Mouse (Mus musculus) limb, embryonic 13.5 days (tissue): ENCODE data around the gene Stk38l. TPM values are rescaled to one million over a fixed set of nuclear protein-coding genes. Genes with fewer than 3 reads are reported as not detected.
A peak's percentile ranks its signal among the peaks of the same experiment; 100 is the strongest.

Source experiments
- ATAC-seq: fragments of 200-750 bp; cut with Nextera tagmentation; 2 replicates; pipeline ENCODE4 v1.8.0; 2017; ENCODE audit warnings: low read depth, moderate number of reproducible peaks, moderate TSS enrichment; ENCODE audit not compliant: low FRiP score
- H3K27ac ChIP-seq: fragments of 300-500 bp; sonication (generic); 2 replicates; pipeline ENCODE4 v1.5.1; 2015; ENCODE audit warnings: inconsistent platforms, mild to moderate bottlenecking, moderate library complexity
- H3K27me3 ChIP-seq: fragments of 300-500 bp; sonication (generic); 2 replicates; pipeline ENCODE4 v1.6.1; 2015; ENCODE audit warnings: mild to moderate bottlenecking, inconsistent platforms
- H3K36me3 ChIP-seq: fragments of 300-500 bp; sonication (generic); 2 replicates; pipeline ENCODE4 v1.6.1; 2015; ENCODE audit warnings: inconsistent platforms, mild to moderate bottlenecking, moderate library complexity
- H3K4me1 ChIP-seq: fragments of 300-500 bp; sonication (generic); 2 replicates; pipeline ENCODE4 v1.6.1; 2015; ENCODE audit warnings: inconsistent platforms
- H3K4me2 ChIP-seq: fragments of 300-500 bp; sonication (generic); replicated peaks from 2 replicates; pipeline ENCODE4 v1.6.1; 2015; ENCODE audit warnings: inconsistent platforms, mild to moderate bottlenecking, moderate library complexity
- H3K4me3 ChIP-seq: fragments of 300-500 bp; sonication (generic); 2 replicates; pipeline ENCODE4 v1.5.1; 2015; ENCODE audit warnings: moderate library complexity, mild to moderate bottlenecking, inconsistent platforms
- H3K9ac ChIP-seq: fragments of 300-500 bp; sonication (generic); 2 replicates; pipeline ENCODE4 v1.6.1; 2015; ENCODE audit warnings: mild to moderate bottlenecking, inconsistent platforms
- H3K9me3 ChIP-seq: fragments of 300-500 bp; sonication (generic); 2 replicates; pipeline ENCODE4 v1.6.1; 2016; ENCODE audit warnings: inconsistent platforms
- WGBS: fragments of 180-500 bp; shearing (Covaris S2); methylation state at CpG from one replicate; pipeline ENCODE4 v1.1.7; 2015; 5-methylcytosine and 5-hydroxymethylcytosine counted together
- polyA plus RNA-seq: library from polyadenylated mRNA; unstranded; fragments of >200 nt; fragmentation: Nextera tagmentation; extraction: Ambion mirVana; gene quantifications from 2 replicates; pipeline ENCODE4 v1.2.1, GENCODE M21; 2015

Gene Stk38l
- polyA plus RNA-seq, 1 experiment from 2014 or later: 23.0 TPM

- H3K9ac ChIP-seq: no peak overlapping the region
- H3K4me1 ChIP-seq: no peaks in the 10 kb centered on the region
- peaks cover 22% of the 10 kb centered on the region for H3K36me3 ChIP-seq
- H3K27me3 ChIP-seq: no peaks in the 10 kb centered on the region
- ATAC-seq: no peak
- no peak overlapping the region for H3K4me2 ChIP-seq
- H3K27ac ChIP-seq: no peak overlapping the region
- 0 out of 2 replicates have a peak, but pooled peaks cover 3% of the 10 kb centered on the region for H3K9me3 ChIP-seq
- 91% methylated on average over 3 of the region's 3 CpGs for WGBS
- H3K4me3 ChIP-seq: no peak overlapping the region
These were observed 56.8 kb downstream of the Stk38l start for GRCm38 (mm10) chr6:146781566-146781965.

GRCm38 (mm10) chr6:146793527-146793926 lies 68.7 kb downstream of the Stk38l start:
- peaks cover 6% of the 10 kb centered on the region; the same call in 1 of the 2 replicates for H3K27me3 ChIP-seq
- no peak overlapping the region for H3K9ac ChIP-seq
- H3K36me3 ChIP-seq: no peaks in the 10 kb centered on the region
- 84% methylated on average over 3 of the region's 3 CpGs for WGBS
- no peak overlapping the region for H3K4me3 ChIP-seq
- peaks cover 8% of the 10 kb centered on the region; the same call in 1 of the 2 replicates for H3K4me1 ChIP-seq
- no peak overlapping the region for H3K4me2 ChIP-seq
- no peak overlapping the region for H3K27ac ChIP-seq
- no peak for ATAC-seq
- H3K9me3 ChIP-seq: no peaks in the 10 kb centered on the region

- peaks cover 6% of the 10 kb centered on the region; the same call in 1 of the 2 replicates for H3K27me3 ChIP-seq
- H3K4me3 ChIP-seq: peak overlapping the region; percentile 54
- WGBS: 17% methylated on average over 22 of the region's 22 CpGs
- peak overlapping the region; percentile 85 for H3K4me2 ChIP-seq
- peak overlapping the region; percentile 72 for H3K9ac ChIP-seq
- H3K9me3 ChIP-seq: no peaks in the 10 kb centered on the region
- H3K36me3 ChIP-seq: no peaks in the 10 kb centered on the region
- H3K4me1 ChIP-seq: peaks cover 8% of the 10 kb centered on the region; the same call in 1 of the 2 replicates
- no peak; the same call in none of the 2 replicates for ATAC-seq
- no peak overlapping the region for H3K27ac ChIP-seq
These were observed 70.5 kb downstream of the Stk38l start for GRCm38 (mm10) chr6:146795166-146795923.

- Histone ChIP-seq H3K4me1 (peaks cover 8% of the 10 kb centered on the region; the same call in 1 of the 2 replicates), H3K9ac (peak within 1 kb of the TSS; percentile 72), H3K36me3 (no peaks in the 10 kb centered on the region), H3K4me2 (peak within 1 kb of the TSS; percentile 85), H3K4me3 (peak within 1 kb of the TSS; percentile 54), H3K27me3 (peaks cover 6% of the 10 kb centered on the region; the same call in 1 of the 2 replicates), H3K27ac (no peak within 1 kb of the TSS), H3K9me3 (no peaks in the 10 kb centered on the region)
- under 1% methylated on average over 36 of the region's 36 CpGs for WGBS
- ATAC-seq: peak; percentile 97
These were observed 71.2 kb downstream of the Stk38l start, which contains the start of gene Arntl2 for GRCm38 (mm10) chr6:146795924-146796545. Gene Arntl2, plus strand, starts transcription at chr6:146796055.

GRCm38 (mm10) chr6:146797446-146797845 lies 72.7 kb downstream of the Stk38l start:
- WGBS: 55% methylated on average over 5 of the region's 5 CpGs
- Histone ChIP-seq H3K4me1 (peaks cover 8% of the 10 kb centered on the region; the same call in 1 of the 2 replicates), H3K36me3 (no peaks in the 10 kb centered on the region), H3K9me3 (no peaks in the 10 kb centered on the region), H3K9ac (no peak overlapping the region), H3K4me3 (no peak overlapping the region), H3K27ac (no peak overlapping the region), H3K27me3 (peaks cover 6% of the 10 kb centered on the region; the same call in 1 of the 2 replicates), H3K4me2 (no peak overlapping the region)
- ATAC-seq: no peak

GRCm38 (mm10) chr6:146809991-146810390 lies 85.2 kb downstream of the Stk38l start:
- Histone ChIP-seq H3K4me1 (no peaks in the 10 kb centered on the region), H3K9ac (no peak overlapping the region), H3K27ac (no peak overlapping the region), H3K4me3 (no peak overlapping the region), H3K27me3 (no peaks in the 10 kb centered on the region), H3K4me2 (no peak overlapping the region), H3K9me3 (no peaks in the 10 kb centered on the region), H3K36me3 (peaks cover 36% of the 10 kb centered on the region)
- ATAC-seq: no peak
- WGBS: 92% methylated on average over 6 of the region's 6 CpGs

- no peak for ATAC-seq
- H3K27me3 ChIP-seq: no peaks in the 10 kb centered on the region
- H3K4me3 ChIP-seq: no peak overlapping the region
- no peak overlapping the region for H3K9ac ChIP-seq
- 85% methylated on average over 5 of the region's 5 CpGs for WGBS
- no peaks in the 10 kb centered on the region for H3K4me1 ChIP-seq
- no peak overlapping the region for H3K27ac ChIP-seq
- no peak overlapping the region for H3K4me2 ChIP-seq
- H3K9me3 ChIP-seq: no peaks in the 10 kb centered on the region
- peaks cover 32% of the 10 kb centered on the region for H3K36me3 ChIP-seq
These were observed 88.2 kb downstream of the Stk38l start for GRCm38 (mm10) chr6:146813007-146813406.

- Histone ChIP-seq H3K4me3 (no peak overlapping the region), H3K27ac (no peak overlapping the region), H3K27me3 (no peaks in the 10 kb centered on the region), H3K9ac (no peak overlapping the region), H3K36me3 (peaks cover 7% of the 10 kb centered on the region; the same call in 1 of the 2 replicates), H3K4me1 (no peaks in the 10 kb centered on the region), H3K4me2 (no peak overlapping the region), H3K9me3 (no peaks in the 10 kb centered on the region)
- WGBS: 89% methylated on average over 29 of the region's 29 CpGs
- no peak for ATAC-seq
These were observed 95.6 kb downstream of the Stk38l start for GRCm38 (mm10) chr6:146820177-146820965.

- H3K4me1 ChIP-seq: no peaks in the 10 kb centered on the region
- no peak overlapping the region for H3K4me3 ChIP-seq
- no peak for ATAC-seq
- H3K27me3 ChIP-seq: no peaks in the 10 kb centered on the region
- H3K9ac ChIP-seq: no peak overlapping the region
- no peak overlapping the region for H3K4me2 ChIP-seq
- H3K27ac ChIP-seq: no peak overlapping the region
- 89% methylated on average over 13 of the region's 13 CpGs for WGBS
- no peaks in the 10 kb centered on the region for H3K9me3 ChIP-seq
- H3K36me3 ChIP-seq: no peaks in the 10 kb centered on the region
These were observed 97.2 kb downstream of the Stk38l start for GRCm38 (mm10) chr6:146821958-146822357.

GRCm38 (mm10) chr6:146824727-146825486 lies 100.1 kb downstream of the Stk38l start:
- Histone ChIP-seq H3K4me1 (no peaks in the 10 kb centered on the region), H3K4me3 (no peak overlapping the region), H3K27ac (no peak overlapping the region), H3K4me2 (no peak overlapping the region), H3K9me3 (no peaks in the 10 kb centered on the region), H3K27me3 (no peaks in the 10 kb centered on the region), H3K36me3 (peaks cover 7% of the 10 kb centered on the region; the same call in 1 of the 2 replicates), H3K9ac (no peak overlapping the region)
- WGBS: 39% methylated on average over 16 of the region's 16 CpGs
- 0 out of 2 replicates have a peak, but pooled peaks have one; percentile 28 for ATAC-seq

GRCm38 (mm10) chr6:146825487-146825773 lies 100.6 kb downstream of the Stk38l start:
- Histone ChIP-seq H3K4me1 (no peaks in the 10 kb centered on the region), H3K9ac (no peak overlapping the region), H3K4me2 (no peak overlapping the region), H3K4me3 (no peak overlapping the region), H3K9me3 (no peaks in the 10 kb centered on the region), H3K27me3 (no peaks in the 10 kb centered on the region), H3K27ac (no peak overlapping the region), H3K36me3 (peaks cover 8% of the 10 kb centered on the region; the same call in 1 of the 2 replicates)
- no peak for ATAC-seq
- WGBS: 70% methylated on average over 1 of the region's 1 CpGs
